Mouse (Mus musculus): ENCODE measurements around the gene Tfpi. TPM values are rescaled to one million over a fixed set of nuclear protein-coding genes. Genes with fewer than 3 reads are reported as not detected.

Tfpi gene
- total RNA-seq, 2 experiments from 2014 or later = 2.9 to 7.1 TPM

DNA sequence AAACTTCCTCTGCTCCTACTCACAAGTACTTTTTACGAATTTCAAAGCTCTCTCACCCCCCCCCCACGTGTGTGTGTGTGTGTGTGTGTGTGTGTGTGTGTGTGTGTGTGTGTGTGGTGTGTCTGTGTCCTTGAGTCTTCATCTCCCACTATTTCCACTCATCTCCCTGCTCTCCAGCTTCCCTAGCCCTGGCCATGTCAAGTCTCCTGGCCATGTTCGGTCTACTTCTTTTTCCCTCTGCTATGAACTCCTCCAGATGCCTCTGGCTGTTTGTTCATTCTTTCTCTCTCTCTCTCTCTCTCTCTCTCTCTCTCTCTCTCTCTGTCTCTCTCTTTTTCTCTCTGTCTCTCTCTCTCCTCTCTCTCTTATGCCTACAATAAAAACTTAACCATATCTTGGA lies 444 bp downstream of the Tfpi start:
- ATAC-seq (replicated peaks; ENCODE audit: low FRiP score, poor library complexity, severe bottlenecking) = no peak

DNA sequence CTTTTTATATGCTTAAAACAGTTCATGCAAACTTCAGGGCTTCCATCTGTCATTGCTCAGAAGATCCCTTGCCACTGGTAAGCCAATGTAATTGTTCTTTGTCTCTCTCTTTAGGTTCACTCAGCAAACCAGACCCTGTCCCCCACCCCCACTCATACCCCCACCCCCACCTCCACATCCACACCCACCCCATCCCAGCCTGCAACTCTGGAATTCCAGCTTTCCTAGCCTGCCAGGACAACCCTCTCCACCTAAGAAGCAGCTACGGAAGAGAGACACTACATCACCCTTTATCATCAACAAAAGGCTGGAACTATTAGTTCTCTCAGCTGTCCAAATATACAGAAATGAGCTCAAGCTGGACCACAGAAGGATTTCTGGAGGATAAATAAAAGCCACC lies 974 bp downstream of the Tfpi start:
- no peak for ATAC-seq (replicated peaks; ENCODE audit: low FRiP score, poor library complexity, severe bottlenecking)

DNA sequence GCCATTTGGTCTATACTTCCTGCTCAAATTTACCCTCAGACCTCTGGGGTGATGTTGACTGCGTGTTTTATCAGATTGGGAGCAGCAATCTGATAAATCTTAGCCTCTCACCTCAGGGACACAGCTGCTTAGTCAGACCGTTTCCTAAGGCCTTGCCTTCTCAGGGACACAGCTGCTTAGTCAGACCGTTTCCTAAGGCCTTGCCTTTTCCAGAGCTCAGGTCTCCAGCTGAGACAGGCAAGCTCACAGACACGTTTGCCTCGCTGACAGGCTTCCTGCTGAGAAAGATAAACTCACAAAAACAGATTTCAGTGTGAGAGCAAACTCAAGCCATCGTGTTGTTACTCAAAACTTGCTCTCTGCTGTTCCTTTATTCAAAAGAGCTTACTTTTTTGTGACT lies 1.9 kb downstream of the Tfpi start:
- ATAC-seq (replicated peaks; ENCODE audit: low FRiP score, poor library complexity, severe bottlenecking) = no peak

DNA sequence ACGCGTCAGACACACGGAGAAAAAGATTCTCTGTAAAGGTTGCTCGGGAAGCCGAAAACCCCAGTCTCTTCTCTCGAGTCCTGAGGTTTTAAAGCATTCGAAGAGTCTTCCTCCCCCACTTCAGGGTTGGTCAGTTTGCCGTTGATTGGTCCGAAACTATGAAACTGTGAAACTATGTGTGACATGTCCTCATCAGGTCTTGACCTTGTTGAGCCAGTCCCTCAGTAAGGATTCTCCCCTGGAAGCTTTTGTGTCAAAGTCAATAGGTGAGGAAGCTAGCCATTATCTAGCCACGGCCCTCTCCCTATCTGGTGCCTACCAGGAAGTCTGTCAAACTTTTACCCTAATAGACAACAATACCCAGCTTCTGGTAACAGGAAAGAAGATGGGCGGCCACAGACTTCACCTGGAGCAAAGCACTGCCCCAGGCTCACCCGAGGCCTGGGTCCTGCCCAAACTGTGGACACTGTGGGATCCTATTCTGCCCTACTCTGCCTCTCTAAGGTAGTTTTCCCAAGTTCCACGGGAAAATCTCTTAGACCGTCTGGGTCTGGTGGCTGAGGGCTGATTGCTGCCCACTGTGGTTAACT lies 2.5 kb downstream of the Tfpi start:
- ATAC-seq (replicated peaks; ENCODE audit: low FRiP score, poor library complexity, severe bottlenecking) = no peak

DNA sequence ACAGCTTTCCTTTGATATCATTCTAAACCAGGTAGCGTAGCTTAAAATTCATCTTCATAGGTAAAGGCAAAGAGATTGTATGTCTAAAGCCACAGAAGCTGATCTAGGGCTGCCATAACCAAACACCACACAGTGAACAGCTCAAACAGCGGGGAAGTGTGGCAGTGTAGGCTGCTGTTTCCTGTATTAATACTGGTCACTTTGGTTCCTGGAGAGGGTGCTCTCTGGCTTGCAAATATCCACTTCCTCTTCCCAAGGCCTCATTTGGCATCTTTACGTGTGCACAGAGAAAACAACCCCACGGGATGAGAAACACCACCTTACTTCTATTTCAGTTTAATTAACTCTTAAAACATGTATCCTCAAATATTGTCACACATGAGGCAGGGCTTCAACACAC lies 9.2 kb downstream of the Tfpi start:
- ATAC-seq (replicated peaks; ENCODE audit: low FRiP score, poor library complexity, severe bottlenecking) = no peak

DNA sequence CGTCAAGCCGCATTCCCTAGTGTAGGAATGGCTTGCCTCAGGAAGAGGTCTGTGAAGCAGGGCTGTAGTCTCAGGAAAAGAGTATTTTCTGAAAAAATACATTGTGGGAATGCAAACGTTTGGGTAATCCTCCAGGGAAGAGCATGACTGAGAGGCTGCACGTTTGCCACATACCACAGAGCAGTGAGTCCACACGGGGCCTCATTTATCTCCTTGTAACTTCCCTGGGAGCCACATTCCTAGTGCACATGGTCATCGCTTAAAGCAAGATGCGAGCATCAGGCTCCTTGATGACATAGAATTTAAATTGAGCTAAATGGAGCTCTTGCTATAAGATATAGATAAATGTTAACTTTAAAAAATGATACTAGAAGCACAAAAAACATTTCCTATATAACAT lies 11.6 kb downstream of the Tfpi start:
- no peak for ATAC-seq (replicated peaks; ENCODE audit: low FRiP score, poor library complexity, severe bottlenecking)

DNA sequence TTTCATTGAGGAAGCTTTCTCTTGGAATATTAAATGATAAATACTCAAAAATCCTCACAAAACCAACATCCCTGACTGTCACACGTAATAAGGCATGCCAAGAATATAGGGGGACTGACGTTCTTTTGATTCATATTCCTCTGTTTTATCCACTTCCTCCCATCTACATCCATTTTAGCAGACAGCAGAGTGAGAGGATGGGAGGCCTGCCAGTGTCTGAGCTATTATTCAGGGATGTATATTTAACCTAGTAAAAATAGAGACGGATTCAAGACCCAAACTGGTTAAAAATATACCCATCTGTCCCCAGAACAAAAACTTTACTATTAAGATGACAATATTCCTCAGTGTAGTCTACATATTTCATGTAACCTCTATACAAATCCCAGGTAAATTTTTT lies 14.2 kb downstream of the Tfpi start:
- no peak for ATAC-seq (replicated peaks; ENCODE audit: low FRiP score, poor library complexity, severe bottlenecking)

DNA sequence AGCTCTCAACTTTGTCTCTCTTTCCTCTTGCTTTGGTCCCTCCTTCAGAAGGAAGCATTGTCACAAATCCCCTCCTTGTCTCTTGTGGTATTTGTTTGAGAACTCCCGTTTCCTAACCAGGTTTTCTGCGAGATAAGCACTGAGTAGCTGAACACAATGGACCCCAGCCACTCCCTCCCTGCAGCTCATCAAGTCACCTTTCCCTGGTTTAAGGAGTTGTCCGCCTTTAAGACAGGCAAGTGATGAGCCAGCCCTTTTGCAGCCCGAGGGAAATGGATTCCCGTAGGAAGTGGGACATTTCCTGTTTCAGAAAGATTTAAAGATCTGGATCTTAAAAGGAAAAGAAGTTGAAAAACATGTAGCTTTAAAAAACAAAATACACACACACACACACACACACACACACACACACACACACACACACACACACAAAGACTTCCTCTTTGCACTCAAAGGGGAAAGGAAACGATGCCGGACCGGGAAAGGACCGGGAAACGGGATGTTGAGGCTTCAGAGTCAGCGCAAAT lies 16.9 kb downstream of the Tfpi start:
- ATAC-seq (replicated peaks; ENCODE audit: low FRiP score, poor library complexity, severe bottlenecking) = no peak

DNA sequence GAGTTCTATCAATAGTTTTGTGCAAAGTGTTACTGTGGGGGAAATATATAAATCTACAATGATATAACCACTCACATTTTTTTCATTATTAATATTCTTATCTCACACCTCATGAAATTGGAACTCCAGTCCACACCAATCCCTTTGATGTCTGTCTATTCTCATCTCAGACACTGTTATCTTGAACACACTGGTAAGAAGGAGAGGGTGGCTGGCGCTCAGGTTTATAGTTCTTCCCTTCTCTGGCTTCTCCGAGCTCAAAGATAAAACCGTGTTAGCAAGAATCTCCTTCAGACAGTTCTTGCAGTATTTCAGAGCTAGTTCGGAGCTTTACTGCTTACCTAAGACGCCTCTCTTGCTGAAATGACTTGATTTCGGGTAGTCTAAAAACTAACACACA lies 19.4 kb downstream of the Tfpi start:
- no peak for ATAC-seq (replicated peaks; ENCODE audit: low FRiP score, poor library complexity, severe bottlenecking)

DNA sequence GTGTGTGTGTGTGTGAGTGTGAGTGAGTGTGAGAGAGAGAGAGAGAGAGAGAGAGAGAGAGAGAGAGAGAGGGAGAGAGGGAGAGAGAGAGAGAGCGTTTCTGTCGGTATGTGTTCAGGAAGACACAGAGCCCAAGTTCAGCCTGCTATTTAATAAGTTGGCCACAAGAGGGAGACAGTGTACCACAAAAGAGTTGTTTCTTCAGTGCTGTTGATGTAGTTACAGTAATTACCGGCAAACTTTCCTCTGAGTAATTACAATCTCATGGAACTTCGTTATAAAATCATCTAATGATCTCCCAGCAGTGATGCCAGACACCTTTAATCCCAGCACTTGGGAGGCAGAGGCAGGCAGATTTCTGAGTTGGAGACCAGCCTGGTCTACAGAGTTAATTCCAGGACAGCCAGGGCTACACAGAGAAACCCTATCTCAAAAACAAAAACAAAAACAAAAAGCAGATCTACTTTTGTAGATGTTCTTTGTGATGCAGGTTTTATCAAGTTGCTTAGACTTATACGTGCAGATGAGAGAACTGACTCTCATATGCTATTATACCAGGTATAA lies 21.3 kb downstream of the Tfpi start:
- peak; percentile 88 for ATAC-seq (replicated peaks; ENCODE audit: low FRiP score, poor library complexity, severe bottlenecking)

DNA sequence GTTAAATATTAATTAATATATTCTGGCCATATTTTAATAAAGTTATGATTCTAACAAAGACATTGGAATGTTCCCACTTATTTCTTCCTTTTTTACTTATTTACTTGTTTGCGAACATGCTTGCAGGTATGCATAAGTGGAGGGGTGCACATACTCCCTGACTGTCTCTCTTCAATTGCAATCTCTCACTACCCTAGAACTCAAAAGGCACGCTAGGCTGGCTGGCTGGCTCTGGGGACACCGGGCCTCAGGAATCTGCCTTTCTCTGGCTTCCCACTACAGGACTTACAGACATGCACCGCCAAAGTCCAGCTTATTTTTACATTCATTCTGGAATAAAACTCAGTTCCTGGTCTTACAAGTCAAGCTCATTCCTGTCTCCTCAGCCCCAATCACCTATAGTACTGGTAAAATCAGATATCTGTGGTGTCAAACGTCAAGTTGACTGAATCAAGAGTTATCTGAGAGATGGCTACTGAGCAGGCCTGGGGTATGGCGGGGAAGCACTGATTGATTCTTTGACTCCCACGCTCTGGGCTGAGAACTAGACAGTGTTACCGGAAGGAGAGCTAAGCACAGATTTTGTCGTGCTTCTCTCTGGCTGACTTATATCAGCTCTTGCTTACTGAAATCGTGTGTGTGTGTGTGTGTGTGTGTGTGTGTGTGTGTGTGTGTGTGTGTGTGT lies 21.9 kb downstream of the Tfpi start:
- ATAC-seq (replicated peaks; ENCODE audit: low FRiP score, poor library complexity, severe bottlenecking) = no peak

DNA sequence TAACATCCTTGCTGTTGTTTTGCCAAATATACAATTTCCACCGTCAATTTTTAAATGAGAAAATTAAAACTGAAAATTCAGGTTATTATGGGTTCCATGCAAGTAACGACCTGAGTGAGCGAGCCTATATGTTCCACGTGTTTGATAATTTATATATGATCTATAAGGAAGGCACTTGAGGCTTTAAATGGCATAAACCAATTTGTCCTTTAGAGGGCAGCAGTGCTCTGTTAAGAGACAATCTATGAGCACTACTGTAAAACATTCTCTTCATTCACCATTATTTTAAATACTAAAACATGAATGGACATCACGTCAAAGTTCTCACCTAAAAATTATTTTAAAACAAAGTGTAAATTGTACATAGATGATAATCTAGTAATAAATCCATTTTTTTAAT lies 22.5 kb downstream of the Tfpi start:
- ATAC-seq (replicated peaks; ENCODE audit: low FRiP score, poor library complexity, severe bottlenecking) = peak; percentile 73

DNA sequence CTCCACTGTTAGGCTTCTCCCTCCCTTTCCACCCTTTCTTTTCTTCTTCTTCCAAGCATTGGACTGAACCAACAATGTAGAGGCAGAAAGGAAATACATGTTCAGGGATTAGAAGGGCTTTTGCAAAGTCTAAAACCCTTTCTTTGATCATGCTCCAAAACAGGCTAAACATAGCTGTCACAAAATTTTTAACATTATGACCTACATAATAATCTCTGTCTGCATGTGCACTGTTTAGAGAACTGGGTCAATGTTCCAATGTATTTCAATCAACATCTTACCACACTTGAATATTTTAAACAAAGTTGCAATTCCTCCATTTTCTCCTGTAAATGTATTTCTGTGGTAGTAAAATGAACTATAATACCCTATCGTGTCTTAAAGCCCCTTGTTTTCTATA lies 31.1 kb downstream of the Tfpi start:
- no peak for ATAC-seq (replicated peaks; ENCODE audit: low FRiP score, poor library complexity, severe bottlenecking)

DNA sequence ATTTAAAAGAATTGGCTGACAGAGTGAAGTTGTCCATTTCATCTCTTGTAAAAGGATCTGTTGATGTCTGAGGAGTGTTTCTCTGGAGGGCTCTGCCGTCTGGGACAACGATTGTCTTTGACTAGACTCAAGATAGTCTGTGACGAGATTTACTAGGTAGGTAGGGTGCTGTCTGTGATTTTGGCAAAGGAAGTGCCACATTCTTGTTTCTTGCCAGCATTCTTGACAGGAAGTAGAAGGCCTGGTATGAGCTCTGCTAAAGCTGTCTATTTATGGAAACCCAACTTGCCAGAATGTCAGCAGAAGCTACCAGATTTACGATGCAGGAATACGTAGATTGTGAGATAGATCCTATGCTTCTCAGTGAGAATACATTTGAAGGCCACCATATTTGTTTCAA lies 34.6 kb downstream of the Tfpi start:
- no peak for ATAC-seq (replicated peaks; ENCODE audit: low FRiP score, poor library complexity, severe bottlenecking)

DNA sequence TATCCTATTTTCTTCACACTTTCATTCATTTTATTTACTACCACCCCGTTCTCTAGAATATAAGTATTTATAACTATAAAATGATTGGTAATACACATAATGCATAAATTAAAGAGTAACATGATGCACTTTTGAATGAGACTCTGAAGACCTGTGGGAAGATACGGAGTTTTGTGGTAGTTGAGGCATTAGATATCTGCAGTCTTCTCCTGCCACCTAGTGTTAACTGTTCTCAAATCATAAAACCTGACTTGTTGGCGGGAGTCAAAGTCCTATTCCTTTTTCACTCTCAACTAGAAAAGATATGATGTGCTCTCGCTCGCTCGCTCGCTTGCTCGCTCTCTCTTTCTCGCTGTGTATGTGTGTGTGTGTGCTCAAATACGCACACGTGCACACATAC lies 46.9 kb downstream of the Tfpi start:
- ATAC-seq (replicated peaks; ENCODE audit: low FRiP score, poor library complexity, severe bottlenecking) = peak; percentile 64; the same call in 1 of the 2 replicates

DNA sequence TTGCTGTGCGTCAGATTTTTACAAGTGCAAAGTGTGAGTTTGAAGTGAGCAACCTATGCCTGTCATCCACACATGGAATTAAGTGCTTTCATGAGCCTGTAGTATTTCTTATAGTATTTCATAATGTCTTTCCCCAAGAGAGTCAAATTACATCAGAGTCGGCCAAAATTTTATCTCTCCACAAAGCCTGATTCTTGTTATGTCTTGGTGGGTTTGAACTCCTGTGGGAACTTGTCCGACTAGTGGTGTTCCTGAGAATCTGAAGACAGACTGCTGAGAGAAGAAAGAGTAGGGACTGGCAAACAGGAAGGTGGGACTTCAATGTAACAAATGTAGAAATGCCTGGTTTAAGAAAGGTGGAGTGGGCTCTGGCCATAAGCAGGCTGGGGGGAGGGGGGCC lies 47.7 kb downstream of the Tfpi start:
- ATAC-seq (replicated peaks; ENCODE audit: low FRiP score, poor library complexity, severe bottlenecking) = no peak

DNA sequence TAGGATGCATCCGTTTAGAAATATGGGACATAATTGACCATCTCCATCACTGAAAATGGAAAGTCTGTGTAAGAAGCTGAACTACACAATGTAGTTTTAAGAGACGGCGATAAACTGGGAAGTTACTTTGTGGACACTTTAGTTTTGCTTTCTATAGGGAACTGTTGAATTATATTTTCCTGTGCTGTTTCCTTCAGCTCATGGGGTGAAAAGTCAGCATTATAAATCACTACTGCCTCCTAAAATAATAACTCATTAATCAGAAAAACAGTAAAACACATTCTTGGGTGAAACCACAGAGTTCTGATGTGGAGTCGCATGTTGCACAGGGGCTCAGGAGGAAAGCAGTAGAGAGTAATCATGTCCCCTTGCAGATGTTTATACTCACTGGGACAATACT lies 50.0 kb downstream of the Tfpi start:
- ATAC-seq (replicated peaks; ENCODE audit: low FRiP score, poor library complexity, severe bottlenecking) = no peak

DNA sequence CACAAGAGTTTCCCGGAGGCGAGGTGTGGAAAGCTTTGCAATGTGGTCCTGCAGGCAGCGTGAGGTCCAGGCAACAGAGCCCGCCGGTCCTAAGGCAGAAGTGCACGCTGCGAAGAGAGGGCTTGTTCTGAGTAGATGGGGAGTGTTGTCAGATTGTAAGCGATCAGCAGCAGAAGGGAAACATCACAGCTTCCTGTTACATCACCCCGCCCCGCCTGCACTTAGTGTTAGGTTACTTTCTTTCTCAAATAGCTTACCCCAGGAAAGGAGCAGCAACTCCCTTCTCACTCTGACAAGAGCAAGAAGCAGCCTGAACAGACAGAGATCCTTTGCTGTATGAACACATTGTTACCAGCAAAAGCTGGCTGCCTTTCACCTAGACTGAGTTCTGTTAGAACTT lies 51.4 kb downstream of the Tfpi start, which contains the start of gene Calcrl:
TSS of gene Calcrl (minus strand) at position 274 of the 400 bp plus-strand sequence.
- ATAC-seq (replicated peaks; ENCODE audit: low FRiP score, poor library complexity, severe bottlenecking) = peak; percentile 82

DNA sequence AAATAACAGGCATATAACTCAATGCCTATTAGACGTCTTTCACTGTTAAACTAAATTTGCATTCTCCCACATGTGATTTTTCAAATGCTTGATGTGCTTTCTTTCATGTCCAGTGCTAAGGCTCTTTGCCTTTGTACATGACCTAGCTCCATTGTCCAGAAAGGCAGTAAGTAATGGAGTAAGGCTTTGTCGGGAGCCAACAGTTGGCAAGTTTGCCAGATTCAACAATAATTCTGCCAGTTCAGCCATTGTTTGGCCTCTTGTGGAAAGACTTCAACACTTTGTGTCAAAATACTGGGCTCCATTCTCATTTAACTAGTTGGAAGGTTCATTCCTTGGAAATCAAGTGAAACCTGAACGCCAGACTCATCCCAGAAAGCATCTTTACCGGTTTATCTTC lies 60.1 kb downstream of the Tfpi start:
- no peak for ATAC-seq (replicated peaks; ENCODE audit: low FRiP score, poor library complexity, severe bottlenecking)

DNA sequence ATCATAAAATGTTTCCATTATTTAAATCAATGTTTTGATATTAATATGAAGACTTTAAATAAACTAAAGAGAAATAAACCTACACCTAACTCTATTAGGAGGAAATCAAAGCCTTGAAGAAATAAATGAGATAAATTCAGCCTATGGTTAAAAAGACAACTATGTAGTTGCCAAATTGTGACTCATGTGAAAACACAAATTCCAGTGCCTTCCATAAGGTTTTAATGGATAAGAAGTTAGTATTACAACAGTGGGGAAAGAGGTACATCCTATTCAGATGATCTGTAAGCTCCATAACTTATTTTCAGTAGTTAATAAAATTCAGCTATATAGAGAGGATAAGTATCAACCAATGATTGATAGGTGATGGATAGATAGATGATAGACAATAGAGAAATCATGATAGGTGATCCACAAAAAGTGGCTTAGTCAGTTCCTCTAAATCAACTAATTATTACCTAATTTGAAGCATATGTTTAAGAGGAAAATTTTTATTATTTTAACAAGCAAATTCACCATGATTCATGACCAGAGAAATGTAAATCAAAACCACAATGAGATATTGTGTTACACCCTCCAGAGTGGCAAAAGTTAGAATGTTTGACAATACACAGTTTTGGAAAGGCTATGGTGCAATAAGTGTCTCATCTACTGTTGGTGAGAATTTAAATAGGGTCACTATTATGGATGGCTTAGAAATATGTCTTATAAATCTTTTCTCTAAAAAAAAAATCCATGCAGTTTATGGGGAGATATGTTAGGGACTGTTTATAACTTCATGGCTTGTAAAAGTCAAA lies 66.6 kb downstream of the Tfpi start:
- ATAC-seq (replicated peaks; ENCODE audit: low FRiP score, poor library complexity, severe bottlenecking) = no peak

DNA sequence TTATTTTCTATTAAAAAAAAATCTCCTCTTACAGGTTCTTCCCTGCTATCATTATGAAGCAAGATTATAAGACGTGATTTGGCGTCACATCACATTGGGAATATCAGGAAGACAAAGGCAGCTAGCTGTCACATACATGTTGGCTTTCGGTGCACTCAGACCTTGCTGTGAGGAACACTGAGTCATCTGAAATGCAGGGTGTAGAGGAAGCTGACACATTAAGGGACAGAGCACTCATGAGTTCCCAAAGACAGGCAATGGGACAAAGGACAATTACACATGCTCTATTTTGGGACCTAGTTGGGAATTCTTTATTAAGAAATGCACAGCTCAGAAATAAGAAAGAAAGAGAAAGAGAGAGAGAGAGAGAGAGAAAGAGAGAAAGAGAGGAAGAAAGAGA lies 71.7 kb downstream of the Tfpi start:
- no peak for ATAC-seq (replicated peaks; ENCODE audit: low FRiP score, poor library complexity, severe bottlenecking)
